Mouse (Mus musculus) adrenal gland, postnatal 10 days (tissue): ENCODE measurements around the gene Zbtb6. TPM values are rescaled to one million over a fixed set of nuclear protein-coding genes. Genes with fewer than 3 reads are reported as not detected.

Experiments used
- DNase-seq: peaks from one replicate; pipeline ENCODE4 v3.0.0; 2021; ENCODE audit warnings: mixed read lengths
- long read RNA-seq, 2 experiments: library from polyadenylated mRNA; stranded (forward); transcript quantifications; one replicate each; pipeline ENCODE4 v2.0.0; 2021
- total RNA-seq, 2 experiments: library from RNA; stranded (reverse); gene quantifications; 2 replicates each; pipeline ENCODE4 v1.2.3; 2021

Zbtb6 gene
- total RNA-seq: 10 to 100 TPM; 12.6 to 13.6 TPM
- long read RNA-seq, experiment 1, full-length matches to known transcripts: 1 of 5 reads
- long read RNA-seq, experiment 1, partial matches to known transcripts: 0 of 5 reads
- long read RNA-seq, experiment 1, other reads (novel, unspliced or antisense): 4 of 5 reads
- long read RNA-seq, experiment 2, partial matches to known transcripts: 0 of 2 reads
- long read RNA-seq, experiment 2, other reads (novel, unspliced or antisense): 2 of 2 reads

DNA sequence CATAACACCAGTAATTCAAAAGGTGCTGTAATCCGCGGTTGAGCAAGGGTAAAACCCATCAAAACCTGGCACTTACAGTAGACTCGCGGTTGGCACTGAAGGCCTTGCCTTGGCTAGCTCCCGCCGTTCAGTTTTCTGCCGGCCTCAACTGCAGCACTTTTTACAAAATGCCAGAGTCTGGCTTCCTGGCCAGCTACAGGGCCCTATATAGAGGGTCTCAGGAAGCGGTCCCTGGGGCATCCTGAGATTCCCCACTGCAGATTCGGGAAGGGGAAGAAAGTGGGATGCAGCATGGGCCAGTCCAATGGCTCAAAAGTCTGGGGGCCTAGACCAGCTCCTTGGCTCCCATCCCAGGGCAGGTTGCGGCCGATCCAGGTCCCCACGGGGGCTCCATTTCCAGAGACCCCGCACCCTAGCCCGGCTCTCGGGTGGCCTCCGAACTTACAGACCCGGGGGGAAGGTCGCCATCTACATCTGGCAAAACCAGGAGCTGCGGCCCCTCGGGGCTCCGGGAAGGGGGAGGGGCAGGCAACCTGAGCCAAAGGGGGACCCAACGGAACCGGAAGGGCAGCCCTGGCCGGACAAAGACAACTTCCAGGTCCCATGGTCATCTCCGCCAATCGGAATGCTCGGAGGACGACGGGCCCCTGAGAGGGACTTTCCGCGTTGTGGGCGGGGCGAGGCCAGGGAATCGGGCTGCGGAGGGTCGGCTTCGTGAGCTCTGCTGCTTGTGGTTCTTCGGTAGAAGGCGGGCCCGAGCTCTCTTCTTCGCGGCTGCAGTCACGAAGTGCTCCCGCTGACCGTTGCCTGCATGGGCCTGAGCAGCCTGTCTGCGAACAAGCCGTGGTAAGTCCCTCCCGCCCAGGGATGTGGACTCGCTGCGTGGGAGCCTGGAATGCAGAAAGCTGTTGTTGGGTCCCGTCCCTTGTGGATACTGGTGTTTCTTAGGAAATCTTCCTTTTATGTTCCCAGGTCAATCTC is at the start of gene Zbtb6, which contains the start of the genes Zbtb26 and Rabgap1:
Gene Zbtb6 (minus strand): TSS at position 561 of the 981 bp plus-strand sequence.
Gene Zbtb26 (minus strand): TSS at position 525 of the 981 bp plus-strand sequence.
Gene Rabgap1 (plus strand): TSS at position 669 of the 981 bp plus-strand sequence.
- DNase-seq: peak; percentile 98

DNA sequence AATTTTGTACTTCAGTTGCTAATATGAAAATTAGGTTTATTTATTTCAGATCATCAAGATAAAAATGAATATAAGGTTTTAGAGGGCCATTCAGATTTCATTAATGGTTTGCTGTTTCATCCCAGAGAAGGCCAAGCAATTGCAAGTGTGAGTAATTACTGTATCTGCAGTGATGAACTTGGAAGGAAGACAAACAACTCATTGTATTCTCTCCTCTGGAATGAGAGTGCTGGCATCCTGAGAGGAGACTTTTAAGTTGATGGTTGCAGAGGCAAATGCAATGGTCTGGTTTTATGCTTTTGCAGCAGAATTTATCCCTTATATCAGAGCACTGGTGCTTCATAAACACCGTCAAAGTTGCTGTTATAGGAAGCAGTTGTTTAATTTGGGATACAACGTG is 46.0 kb upstream of the Zbtb6 start:
- no peak for DNase-seq

DNA sequence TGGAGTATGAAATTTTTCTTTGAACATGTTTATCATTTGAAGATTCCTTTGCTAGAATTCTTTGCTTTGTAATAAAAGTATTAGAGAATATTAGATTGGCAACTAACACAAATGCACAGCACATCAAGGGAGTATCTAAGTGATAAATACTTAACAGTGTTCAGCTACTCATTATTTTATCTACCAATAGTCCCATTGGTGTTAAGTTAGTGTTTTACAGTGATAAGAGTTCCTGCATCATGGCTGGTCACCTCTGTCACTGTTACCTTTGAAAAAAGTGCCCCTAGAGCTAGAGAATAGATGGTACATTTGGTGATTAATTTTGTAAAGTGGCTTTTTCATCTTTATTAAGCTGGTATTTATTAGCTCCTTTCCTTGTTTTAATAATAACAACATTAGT is 43.4 kb upstream of the Zbtb6 start:
- no peak for DNase-seq

DNA sequence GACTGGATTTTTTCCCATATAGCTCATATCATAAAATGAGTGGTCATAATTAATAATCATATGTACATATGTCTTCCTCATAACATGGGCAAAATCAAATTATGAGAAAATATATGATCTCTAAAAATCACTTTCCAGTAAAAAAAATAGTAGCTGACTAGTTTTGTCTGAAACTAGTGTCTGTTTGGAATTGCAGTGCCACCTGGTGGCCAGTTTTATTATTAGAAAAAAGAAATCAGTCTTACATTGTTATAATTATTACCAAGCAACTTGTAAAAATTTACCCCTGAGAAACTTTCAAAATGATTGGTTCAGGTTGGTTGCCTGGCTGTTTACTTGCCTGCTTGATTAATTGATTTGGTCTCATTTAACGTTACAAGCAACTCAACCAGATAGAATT is 42.4 kb upstream of the Zbtb6 start:
- DNase-seq: peak; percentile 55

DNA sequence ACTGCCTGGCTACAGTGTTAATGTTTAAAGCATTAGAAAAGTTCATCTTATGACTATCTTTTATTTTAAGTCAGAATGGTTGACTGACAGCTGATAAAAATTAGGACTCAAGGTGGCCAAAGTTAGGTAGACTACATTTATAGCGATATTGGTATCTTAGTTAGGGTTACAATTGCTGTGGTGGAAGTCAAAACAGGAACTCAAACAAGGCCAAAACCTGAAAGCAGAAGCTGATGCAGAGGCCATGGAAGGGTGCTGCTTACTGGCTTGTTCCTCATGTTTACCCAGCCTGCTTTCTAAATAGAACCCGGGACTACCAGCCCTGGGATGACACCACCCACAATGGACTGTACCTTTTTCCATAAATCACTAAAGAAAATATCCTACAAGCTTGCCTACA is 41.2 kb upstream of the Zbtb6 start:
- DNase-seq: no peak

DNA sequence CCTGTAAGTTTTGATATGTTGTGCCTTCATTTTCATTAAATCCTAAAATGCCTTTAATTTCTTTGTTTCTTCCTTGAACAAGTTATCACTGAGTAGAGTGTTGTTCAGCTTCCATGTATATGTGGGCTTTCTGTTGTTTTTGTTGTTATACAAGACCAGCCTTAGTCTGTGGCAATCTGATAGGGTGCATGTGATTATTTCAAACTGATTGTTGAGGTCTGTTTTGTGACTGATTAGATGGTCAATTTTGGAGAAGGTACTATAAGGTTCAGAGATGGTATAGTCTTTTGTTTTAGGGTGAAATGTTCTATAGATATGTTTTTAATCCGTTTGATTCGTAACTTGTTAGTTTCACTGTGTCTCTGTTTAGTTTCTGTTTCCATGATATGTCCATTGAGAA is 37.1 kb upstream of the Zbtb6 start:
- DNase-seq: no peak

DNA sequence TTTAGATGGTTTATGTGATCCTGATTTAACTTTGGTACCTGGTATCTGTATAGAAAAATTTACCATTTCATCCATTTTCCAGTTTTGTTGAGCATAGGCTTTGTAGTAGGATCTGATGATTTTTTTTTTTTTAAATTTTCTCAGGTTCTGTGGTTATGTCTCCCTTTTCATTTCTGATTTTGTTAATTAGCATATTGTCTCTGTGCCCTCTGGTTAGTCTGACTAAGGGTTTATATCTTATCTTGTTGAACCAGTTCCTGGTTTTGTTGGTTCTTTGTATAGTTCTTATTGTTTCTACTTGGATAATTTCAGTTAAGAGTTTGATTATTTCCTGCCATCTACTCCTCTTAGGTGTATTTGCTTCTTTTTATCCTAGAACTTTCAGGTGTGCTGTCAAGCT is 36.6 kb upstream of the Zbtb6 start:
- no peak for DNase-seq

DNA sequence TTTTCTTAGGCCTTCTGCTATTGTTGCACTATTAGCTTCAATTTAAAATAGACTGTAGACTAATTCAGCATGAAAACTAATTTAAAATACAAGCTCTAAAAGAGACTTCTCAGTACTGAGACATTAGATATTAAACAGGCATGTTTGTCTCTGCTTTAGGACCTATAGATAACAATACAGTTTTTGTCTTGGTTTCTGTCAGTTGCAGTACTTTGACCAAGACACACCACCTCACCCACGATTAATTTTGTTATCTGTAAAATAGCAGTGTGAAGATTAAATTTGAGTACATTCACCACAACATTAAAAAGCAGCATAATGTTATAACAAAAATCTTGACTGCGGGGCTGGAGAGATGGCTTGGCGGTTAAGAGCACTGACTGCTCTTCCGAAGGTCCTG is 23.3 kb upstream of the Zbtb6 start:
- DNase-seq: no peak

DNA sequence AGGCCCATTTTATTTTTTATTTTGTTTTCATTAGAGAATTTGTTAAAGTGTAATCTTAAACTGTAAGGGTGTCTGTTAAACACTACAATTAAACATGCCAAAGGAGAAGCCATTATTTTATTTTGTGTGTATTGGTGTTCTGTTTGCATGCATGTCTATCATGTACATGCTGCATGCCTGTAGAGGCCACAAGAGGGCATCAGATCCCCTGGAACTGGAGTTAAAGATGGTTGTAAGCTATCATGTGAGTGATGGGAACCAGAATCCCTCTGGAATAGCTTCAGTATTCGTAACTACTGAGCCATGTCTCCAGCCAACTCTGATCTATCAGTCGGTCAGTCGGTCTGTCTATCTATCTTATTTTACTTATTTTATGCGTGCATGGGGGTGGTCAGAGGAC is 17.7 kb upstream of the Zbtb6 start:
- no peak for DNase-seq

DNA sequence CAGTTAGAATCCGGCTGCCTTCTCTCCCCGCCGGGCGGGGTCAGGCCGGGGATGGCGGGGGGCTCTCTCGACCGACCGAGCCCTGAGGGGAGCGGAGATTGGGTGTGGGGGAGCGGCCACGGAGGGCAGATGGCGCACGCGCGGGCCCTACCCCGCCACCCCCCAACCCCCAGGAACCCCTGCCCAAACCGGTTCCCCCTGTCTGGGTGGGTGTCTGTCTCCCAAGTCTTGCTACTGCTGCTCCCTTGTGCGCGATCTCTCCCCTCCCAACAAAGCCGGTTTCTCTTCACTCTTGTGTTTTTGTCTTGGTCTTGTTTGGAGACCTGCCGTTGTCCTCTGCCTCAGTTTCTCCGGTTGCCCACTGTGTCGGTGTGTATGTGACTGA is 9.4 kb upstream of the Zbtb6 start:
- no peak for DNase-seq

DNA sequence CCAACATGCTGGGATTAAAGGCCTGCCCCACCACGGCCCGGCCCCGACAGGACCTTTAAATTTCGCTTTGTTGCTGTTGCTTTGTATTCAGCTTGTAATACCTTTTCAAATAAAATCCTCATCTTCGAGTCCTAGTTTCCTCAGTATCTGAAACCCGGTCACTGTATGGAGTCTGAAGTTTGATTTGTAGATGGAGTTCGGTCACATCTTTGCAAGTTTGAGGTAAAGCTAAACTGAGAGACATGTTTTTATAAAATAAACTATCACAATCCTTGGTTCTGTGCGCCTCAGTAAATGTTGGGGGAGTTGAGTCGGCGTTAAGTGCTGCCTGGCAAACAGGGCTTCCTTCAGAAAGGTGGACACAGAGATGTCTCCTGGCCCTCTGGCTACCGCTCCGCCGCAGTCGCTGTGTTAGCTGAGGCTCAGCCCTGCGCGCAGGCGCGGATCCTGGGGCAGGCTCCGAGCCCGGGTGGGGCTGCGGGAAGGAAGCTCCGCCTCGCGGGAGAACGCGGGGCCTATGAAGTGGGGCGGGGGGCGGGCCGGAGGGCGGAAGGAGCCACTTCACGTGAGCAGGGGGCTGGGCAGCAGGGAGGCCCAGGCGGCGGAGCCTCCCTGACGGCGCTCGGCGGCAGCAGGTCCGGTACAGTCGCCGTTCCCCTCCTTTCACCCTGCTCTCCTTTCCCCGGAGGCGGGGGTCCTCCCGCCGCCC is 8.8 kb upstream of the Zbtb6 start:
- peak; percentile 97 for DNase-seq

DNA sequence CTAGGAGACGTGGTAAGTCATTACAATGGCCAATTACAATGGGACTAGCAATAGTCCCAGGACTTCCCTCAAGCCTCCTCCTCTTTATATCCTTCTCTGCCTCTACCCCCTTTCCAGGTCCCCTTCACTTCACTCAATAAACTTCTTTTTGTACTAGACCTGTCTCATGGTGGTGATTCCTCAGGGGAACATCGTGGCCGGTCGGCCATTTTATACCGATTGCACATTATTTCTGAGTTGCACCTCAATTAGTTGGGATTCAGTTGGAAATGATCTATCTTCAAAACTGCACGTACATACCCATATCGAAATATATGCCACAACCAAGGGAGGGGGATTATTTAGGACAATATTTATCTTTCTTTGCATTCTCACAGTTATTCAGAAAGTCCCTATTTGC is 11.4 kb downstream of the Zbtb6 start:
- DNase-seq: peak; percentile 9

DNA sequence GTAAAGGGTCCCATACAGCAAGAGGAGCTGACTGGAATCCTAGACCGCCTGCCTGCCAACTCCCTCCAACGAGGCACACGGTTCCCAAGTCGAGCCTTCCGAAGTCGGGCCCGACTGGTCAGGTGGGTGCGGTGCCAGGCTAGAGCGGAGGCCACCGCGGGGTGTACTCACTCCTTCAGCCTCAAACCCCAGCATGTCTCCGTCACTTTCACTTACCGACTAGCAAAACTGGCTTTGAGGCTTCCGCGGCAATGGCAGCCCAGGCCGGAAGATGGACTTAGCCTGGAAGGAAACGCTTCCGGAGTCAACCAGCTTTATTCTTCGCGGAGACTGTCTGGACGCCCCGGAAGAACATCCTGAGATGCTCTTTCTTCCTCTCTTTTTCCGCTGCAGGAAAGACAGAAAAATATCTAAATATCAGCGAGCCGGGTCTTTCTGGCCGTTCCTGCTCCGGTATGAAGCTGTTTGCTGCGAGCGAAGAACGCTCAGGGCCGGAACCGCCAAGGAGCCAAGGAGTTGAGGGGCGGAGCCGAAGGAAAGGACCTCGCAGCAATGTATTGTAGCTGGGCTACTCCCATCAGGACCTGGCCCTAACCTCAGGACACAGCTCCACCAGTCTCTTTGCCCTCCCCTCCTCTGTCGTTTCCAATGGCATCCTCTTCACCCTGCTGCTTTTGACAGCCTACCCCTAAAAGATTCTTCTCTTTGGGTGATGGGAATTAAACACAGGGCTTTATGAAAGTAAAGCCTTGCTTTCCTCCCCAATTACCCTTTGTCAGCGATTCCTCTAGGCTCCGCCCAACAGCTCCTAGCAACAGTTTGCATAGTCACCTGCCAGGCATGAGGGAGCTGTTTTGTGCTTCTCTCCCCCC is 12.1 kb downstream of the Zbtb6 start:
- peak; percentile 88 for DNase-seq

DNA sequence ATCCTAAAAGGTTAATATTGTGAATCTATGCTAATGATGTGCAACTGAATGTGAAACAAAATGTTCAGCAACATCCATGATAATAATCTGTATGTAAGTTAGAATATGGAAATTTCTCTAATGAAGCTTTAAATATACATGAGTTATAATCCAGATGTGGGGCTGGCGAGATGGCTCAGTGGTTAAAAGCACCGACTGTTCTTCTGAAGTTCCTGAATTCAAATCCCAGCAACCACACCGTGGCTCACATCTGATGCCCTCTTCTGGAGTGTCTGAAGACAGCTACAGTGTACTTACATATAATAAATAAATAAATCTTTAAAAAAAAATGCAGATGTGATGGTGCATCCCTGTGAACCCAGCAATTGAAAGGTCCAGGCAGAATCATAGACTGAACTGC is 19.3 kb downstream of the Zbtb6 start:
- DNase-seq: no peak

DNA sequence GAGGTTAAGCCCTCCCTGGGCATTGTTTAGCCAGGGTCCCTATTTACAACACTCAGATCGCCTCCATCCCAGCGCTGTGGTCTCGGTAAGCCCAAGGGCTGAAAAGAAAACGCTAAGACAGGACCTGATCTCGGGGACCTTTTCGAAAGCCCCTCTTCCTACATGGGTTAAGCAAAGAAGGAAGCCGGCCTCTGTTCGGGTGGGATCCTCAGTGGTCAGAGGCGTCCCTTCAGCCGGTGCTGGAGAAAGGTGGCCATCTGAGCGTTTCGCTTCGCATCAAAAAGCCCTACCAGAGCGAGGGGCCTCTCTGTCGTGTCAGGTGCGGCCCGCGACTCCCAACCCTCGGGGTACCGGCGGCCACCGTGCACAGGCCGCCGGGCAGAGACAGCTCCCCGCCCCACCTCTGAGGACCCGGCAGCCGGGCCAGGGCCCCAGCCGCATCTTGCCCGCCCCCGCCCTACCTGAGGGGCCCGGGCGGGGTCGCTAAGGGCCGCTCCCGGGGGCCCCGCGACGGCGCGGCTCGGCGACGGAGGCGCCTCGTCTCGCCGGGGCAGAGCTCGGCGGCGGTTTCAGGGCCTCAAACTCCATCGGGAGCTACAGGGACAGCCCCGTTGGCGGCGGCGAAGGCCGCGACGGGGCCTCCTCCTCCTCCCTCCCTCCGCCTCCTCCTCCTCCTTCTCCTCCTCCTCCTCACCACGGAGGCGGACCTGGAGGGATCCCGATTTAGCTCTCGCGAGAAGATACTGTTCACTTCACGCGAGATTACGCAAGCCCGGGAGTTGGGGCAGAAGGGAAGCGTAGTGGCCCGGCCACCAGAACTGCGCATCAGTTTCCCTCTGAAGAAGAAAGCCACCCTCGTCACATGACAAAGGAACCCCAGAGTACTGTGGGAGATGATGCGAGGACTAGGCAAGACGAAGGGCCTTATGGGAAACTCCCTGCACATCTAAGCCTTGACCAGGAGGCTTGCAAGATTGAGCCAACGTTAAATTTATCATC is 20.4 kb downstream of the Zbtb6 start, which contains the start of gene Rc3h2:
Gene Rc3h2 (minus strand): TSS at position 598 of the 999 bp plus-strand sequence.
- DNase-seq: peak; percentile 95

DNA sequence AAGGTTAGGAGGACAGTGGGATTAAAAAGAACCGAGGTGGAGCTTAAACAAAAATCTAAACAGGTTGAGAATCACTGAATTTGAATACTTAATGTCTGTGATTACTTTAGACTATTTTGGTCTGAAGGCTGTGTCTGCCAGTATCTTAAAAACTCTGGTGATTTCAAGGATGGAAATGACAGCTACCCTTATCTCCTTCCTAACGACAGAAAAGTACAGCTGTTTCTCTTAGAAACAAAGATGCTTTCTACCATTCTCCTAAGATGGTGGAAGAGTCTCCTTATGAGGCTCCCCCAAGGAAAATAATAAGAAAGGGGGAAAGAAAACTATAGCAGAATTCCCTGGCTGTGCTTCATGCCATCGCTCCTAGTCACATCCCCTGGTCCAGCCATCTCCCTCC is 21.1 kb downstream of the Zbtb6 start:
- no peak for DNase-seq

DNA sequence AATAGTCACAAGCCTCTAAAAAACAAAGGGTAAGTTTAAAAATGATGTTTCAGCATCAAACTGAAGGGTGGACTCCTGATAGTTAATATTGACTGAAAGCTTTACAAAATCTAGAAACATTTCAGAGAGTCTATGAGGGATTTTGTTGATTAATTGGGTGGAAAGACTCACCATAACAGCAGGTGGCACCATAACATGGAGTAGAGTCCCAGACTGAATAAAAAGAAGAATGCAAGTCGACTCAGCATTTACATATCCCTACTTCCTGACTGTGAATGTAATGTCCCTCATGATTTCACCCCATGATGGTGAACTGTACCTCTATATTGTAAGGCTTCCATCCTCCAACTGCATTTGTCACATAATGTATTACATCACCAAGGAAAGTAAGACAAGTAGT is 47.4 kb downstream of the Zbtb6 start:
- no peak for DNase-seq

DNA sequence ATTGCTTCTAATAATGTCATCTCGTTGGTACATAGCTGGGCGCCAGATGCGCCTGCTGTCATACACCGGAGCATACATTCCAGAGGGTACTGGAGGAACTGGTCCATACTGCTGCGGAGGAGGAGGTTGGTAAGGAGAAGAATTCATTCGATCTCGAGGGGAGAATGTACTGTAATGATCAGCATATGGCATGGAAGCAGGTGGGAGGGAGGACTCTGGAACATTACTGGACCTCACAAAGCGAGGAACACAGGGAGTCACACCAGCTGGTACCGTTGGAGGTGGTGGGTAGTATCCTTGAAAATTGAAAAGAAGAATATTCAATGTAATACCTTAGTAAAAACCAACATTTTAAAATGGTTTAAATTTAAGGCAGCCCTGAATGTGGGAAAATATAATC is 60.0 kb downstream of the Zbtb6 start:
- DNase-seq: no peak

DNA sequence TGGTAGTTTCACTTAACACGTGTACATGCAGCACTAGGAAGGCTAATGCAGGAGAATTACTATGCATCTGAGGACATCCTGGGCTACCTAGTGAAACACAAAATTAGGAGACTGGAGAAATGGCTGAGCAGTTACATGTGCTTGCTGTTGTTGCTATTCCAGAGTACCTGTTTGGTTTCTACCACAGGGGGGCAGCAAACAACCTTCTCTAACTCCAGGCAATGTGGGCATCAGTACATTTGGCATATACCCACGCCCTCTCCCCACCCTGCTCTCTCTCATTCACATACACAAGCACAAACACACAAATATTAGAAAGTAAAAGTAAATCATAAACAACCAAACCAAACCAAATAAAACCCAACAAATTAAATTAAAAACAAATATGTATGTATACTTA is 62.8 kb downstream of the Zbtb6 start:
- peak; percentile 69 for DNase-seq

DNA sequence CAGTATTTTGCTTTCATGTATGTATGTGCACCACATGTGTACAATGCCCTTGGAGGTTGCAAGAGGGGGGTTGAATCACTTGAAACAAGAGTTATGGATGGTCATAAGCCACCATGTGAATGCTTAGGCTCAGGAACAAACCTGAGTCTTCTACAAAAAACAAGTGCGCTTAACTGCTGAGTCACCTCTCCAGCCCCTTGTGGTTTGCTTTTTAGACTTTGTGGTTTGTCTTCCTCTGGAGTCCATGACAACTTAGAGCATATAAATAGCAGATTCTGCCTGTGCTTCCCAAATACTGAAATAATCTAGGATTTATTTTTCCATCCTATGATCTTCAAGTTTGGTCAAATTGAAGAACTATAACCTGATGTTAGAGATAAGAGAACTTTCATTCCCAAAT is 67.0 kb downstream of the Zbtb6 start:
- no peak for DNase-seq
